Mouse (Mus musculus) thymus, adult 2 months (tissue): ENCODE measurements at regions not wholly inside any gene's neighbourhood (a gene's known extent, or its start where the extent isn't known, plus 50 kb on each side); places are given as distances from the start of the nearest gene placed in this dataset.

ENCODE experiments used
- CTCF ChIP-seq: fragments of 200-500 bp; IDR thresholded peaks from 2 replicates; pipeline ENCODE4 v1.5.1; 2012; ENCODE audit warnings: mild to moderate bottlenecking, control low read depth, low read length, moderate library complexity, borderline replicate concordance; ENCODE audit not compliant: control insufficient read depth, poor library complexity, insufficient read depth; ENCODE audit errors: extremely low read depth
- POLR2A ChIP-seq: fragments of 200-500 bp; IDR thresholded peaks from 2 replicates; pipeline ENCODE4 v1.6.1; 2012; ENCODE audit warnings: mild to moderate bottlenecking, low read length, control low read depth, moderate library complexity; ENCODE audit not compliant: control insufficient read depth, poor library complexity, insufficient read depth; ENCODE audit errors: extremely low read depth

DNA sequence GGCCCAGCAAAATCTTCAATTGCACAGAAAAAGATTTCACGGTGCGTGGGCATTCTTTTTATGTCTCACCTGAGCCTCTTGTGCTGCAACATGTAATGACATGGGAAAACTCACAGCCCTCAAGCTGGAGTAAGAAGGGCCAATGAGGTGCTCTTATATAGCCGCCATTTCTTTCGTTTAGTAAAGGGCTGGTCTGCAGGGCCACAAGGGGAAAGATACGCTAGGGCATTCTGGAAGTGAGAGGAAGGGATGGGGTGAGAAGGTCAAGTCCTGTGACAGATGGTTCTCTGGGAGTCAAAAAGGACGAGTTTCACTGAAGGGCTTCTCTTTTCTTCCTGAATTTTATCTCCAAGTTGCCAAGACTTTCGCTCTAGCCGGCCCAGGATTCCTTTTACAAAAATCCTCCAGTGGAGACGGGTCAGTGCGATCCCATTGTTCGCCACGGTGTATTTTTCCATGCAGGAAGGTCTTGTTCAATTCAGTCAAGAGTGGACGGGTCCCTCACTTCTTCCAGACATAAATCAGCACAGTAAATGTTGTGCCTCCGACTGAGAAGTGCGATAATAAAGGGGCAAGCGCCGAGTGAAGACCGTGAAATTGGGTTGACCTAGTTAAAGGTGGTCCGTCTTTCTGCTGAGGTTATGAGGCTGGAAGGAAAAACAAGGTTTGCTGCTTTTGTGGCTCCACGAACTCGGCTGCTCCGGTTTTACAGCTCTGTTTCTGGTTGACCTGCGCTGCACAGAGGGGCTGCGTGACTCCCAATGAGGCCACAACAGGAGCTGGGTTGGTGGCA lies 92.9 kb downstream of the Cyp26a1 start:
- TF ChIP-seq CTCF = no peak
- TF ChIP-seq POLR2A = no peak
